Mouse (Mus musculus): ENCODE measurements around the gene Rfx3.

The Rfx3 gene

DNA sequence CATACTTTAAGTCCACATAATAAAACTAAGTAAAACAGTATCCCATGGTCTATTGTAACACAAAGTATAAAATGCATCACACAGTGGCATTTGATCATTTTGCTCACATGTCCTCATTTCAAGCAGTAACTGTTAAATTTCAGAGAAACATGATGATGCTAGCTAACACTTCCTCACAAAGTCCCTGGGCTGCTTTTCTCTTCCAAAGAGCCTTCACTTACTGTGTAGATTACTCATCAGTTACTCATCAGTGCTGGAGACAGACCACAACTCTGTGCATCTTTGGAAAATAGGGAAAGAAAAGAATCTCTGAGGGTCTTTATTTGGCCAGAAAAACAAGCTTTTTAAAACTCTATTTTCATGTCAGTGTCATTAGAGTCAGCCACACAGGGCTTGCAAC is 294.7 kb downstream of the Rfx3 start:
- DNase-seq (ENCODE audit: low spot score) = no peak
